Mouse (Mus musculus): Measurements from ENCODE around the gene Clic4.

DNA sequence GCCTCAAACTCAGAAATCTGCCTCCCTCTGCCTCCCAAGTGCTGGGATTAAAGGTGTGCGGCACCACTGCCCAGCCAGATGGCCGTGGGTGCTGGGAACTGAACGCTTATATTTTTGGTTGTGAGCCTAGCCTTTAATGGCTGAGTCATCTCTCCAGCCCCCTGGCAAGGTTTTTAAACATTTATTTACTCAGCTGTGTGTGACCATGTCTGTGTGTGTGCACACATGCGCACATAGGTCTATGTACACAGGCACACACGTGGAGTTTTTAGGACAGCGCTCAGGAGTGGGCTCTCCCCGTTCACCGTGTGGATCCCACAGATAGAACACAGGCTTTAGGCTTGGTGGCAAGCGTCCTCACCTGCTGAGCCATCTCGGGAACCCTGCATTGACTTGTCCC is 29.6 kb upstream of the Clic4 start:
- TF ChIP-seq CTCF (IDR thresholded peaks at IDR 0.05; ENCODE audit: extremely low read depth, insufficient read depth, insufficient read length, insufficient replicate concordance) (no peak), POLR2A (IDR thresholded peaks at IDR 0.05; ENCODE audit: low read depth, low read length) (no peak)
